Mouse (Mus musculus): ENCODE results near the gene Sp4. TPM values are rescaled to one million over a fixed set of nuclear protein-coding genes. Genes with fewer than 3 reads are reported as not detected.

Sp4 gene
- polyA plus RNA-seq, 1 experiment from 2014 or later, result 16.8 TPM

GRCm38 (mm10) chr12:118221182-118221581, 80.1 kb downstream of the Sp4 start:
- Histone ChIP-seq H3K9ac (ENCODE audit: low read depth, low read length) (no peak overlapping the region), H3K4me3 (ENCODE audit: low read depth, low read length) (no peak overlapping the region), H3K9me3 (ENCODE audit: control insufficient read depth, low read length) (no peaks in the 10 kb centered on the region), H3K4me2 (replicated peaks; ENCODE audit: low read depth, low read length) (no peak overlapping the region), H3K27ac (ENCODE audit: low read depth, low read length) (no peak overlapping the region), H3K36me3 (ENCODE audit: control insufficient read depth, insufficient read depth, low read length) (no peaks in the 10 kb centered on the region), H3K4me1 (replicated peaks; ENCODE audit: control insufficient read depth, insufficient read depth, low read length) (no peaks in the 10 kb centered on the region), H3K27me3 (ENCODE audit: control insufficient read depth, insufficient read depth, low read length) (no peaks in the 10 kb centered on the region)
- no peak for ATAC-seq (ENCODE audit: low FRiP score)
- WGBS, result 65% methylated on average over 3 of the region's 3 CpGs
- DNase-seq (ENCODE audit: low spot score), result no peak

DNA sequence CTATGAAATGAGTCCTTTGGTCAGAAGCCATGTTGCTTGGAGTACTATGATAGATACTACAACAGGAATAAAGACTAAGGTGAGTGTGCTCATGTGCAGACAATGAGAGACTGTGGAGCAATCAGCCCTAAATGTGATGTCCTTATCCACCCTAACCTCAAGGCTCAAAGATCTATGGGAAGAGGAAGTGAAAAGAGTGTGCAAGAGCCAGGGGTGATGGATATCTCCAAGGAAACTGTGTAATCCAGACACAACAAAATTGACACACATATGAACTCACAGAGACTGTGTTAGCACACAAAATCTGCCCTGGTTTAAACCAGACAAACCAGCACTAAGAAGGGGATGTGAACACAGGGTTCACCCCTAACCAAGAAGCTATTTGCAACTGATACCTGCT, 81.2 kb downstream of the Sp4 start:
- no peaks in the 10 kb centered on the region for H3K36me3 ChIP-seq (ENCODE audit: control insufficient read depth, insufficient read depth, low read length)
- no peaks in the 10 kb centered on the region for H3K9me3 ChIP-seq (ENCODE audit: control insufficient read depth, low read length)
- DNase-seq (ENCODE audit: low spot score) (no peak), ATAC-seq (ENCODE audit: low FRiP score) (no peak)
- H3K27ac ChIP-seq (ENCODE audit: low read depth, low read length), result no peak overlapping the region
- no peaks in the 10 kb centered on the region for H3K4me1 ChIP-seq (replicated peaks; ENCODE audit: control insufficient read depth, insufficient read depth, low read length)
- no peak overlapping the region for H3K4me3 ChIP-seq (ENCODE audit: low read depth, low read length)
- H3K27me3 ChIP-seq (ENCODE audit: control insufficient read depth, insufficient read depth, low read length), result no peaks in the 10 kb centered on the region
- no peak overlapping the region for H3K4me2 ChIP-seq (replicated peaks; ENCODE audit: low read depth, low read length)
- H3K9ac ChIP-seq (ENCODE audit: low read depth, low read length), result no peak overlapping the region

DNA sequence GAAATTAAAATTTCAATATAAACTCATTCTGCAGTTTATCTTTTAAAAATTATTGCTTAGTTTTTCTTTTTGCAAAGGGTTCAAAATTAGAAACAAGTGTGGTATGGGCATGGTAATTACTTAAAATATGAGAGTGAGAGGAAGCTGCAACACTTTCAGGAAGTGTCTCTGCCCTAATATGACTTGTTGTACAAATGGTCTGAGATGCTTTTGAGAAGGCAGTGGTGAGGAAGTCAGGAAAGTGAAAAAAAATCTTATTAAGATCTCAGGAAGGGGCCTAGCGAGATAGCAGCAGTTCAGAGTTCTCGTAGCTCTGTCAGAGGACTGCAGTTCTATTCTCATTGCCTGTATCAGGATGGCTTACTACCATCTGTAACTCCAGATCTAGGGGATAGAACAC, 89.1 kb downstream of the Sp4 start:
- Histone ChIP-seq H3K4me3 (ENCODE audit: low read depth, low read length) (no peak overlapping the region), H3K4me1 (replicated peaks; ENCODE audit: control insufficient read depth, insufficient read depth, low read length) (no peaks in the 10 kb centered on the region), H3K4me2 (replicated peaks; ENCODE audit: low read depth, low read length) (no peak overlapping the region), H3K27me3 (ENCODE audit: control insufficient read depth, insufficient read depth, low read length) (no peaks in the 10 kb centered on the region), H3K36me3 (ENCODE audit: control insufficient read depth, insufficient read depth, low read length) (no peaks in the 10 kb centered on the region), H3K27ac (ENCODE audit: low read depth, low read length) (no peak overlapping the region), H3K9me3 (ENCODE audit: control insufficient read depth, low read length) (no peaks in the 10 kb centered on the region), H3K9ac (ENCODE audit: low read depth, low read length) (no peak overlapping the region)
- no peak for ATAC-seq (ENCODE audit: low FRiP score)
- DNase-seq (ENCODE audit: low spot score), result no peak
- 86% methylated on average over 2 of the region's 2 CpGs for WGBS

GRCm38 (mm10) chr12:118198386-118199093, 102.7 kb downstream of the Sp4 start, which contains the start of gene Dnah11:
Gene Dnah11 (minus strand): TSS chr12:118199043.
- Histone ChIP-seq H3K36me3 (ENCODE audit: control insufficient read depth, insufficient read depth, low read length) (no peaks in the 10 kb centered on the region), H3K4me1 (replicated peaks; ENCODE audit: control insufficient read depth, insufficient read depth, low read length) (no peaks in the 10 kb centered on the region), H3K9me3 (ENCODE audit: control insufficient read depth, low read length) (no peaks in the 10 kb centered on the region), H3K4me3 (ENCODE audit: low read depth, low read length) (peak within 1 kb of the TSS; percentile 44), H3K9ac (ENCODE audit: low read depth, low read length) (peak within 1 kb of the TSS; percentile 31; the same call in 1 of the 2 replicates), H3K27ac (ENCODE audit: low read depth, low read length) (no peak within 1 kb of the TSS), H3K27me3 (ENCODE audit: control insufficient read depth, insufficient read depth, low read length) (peaks cover 32% of the 10 kb centered on the region), H3K4me2 (replicated peaks; ENCODE audit: low read depth, low read length) (peak within 1 kb of the TSS; percentile 96)
- peak; percentile 99 for ATAC-seq (ENCODE audit: low FRiP score)
- DNase-seq (ENCODE audit: low spot score), result peak; percentile 85
- under 1% methylated on average over 47 of the region's 47 CpGs for WGBS

DNA sequence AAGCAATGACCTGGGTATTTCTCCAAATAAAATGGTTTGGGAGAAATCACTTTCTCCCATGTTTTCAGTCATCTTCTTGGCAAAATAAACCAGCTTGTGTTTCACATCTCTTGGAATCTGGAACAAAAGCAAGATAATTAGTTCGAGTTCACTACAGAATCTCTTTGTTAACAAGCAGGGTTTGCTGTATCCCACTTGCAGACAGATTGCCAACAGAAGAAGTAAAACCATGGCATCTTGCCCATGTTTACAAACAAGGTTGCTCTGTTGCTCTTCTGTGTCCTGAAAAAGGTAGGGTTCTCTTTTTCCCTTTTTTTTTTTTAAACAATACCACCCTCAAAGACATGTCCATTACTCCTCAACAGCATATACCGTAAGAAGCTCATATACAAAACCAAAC, 104.7 kb downstream of the Sp4 start:
- H3K36me3 ChIP-seq (ENCODE audit: control insufficient read depth, insufficient read depth, low read length), result no peaks in the 10 kb centered on the region
- no peak overlapping the region for H3K4me3 ChIP-seq (ENCODE audit: low read depth, low read length)
- no peak for DNase-seq (ENCODE audit: low spot score)
- no peaks in the 10 kb centered on the region for H3K4me1 ChIP-seq (replicated peaks; ENCODE audit: control insufficient read depth, insufficient read depth, low read length)
- no peak for ATAC-seq (ENCODE audit: low FRiP score)
- no peak overlapping the region for H3K4me2 ChIP-seq (replicated peaks; ENCODE audit: low read depth, low read length)
- H3K9me3 ChIP-seq (ENCODE audit: control insufficient read depth, low read length), result no peaks in the 10 kb centered on the region
- peaks cover 34% of the 10 kb centered on the region for H3K27me3 ChIP-seq (ENCODE audit: control insufficient read depth, insufficient read depth, low read length)
- no peak overlapping the region for H3K9ac ChIP-seq (ENCODE audit: low read depth, low read length)
- 72% methylated on average over 2 of the region's 2 CpGs for WGBS
- H3K27ac ChIP-seq (ENCODE audit: low read depth, low read length), result no peak overlapping the region

GRCm38 (mm10) chr12:118189535-118189934, 111.7 kb downstream of the Sp4 start:
- Histone ChIP-seq H3K27me3 (ENCODE audit: control insufficient read depth, insufficient read depth, low read length) (peaks cover 2% of the 10 kb centered on the region; the same call in 1 of the 2 replicates), H3K4me3 (ENCODE audit: low read depth, low read length) (no peak overlapping the region), H3K27ac (ENCODE audit: low read depth, low read length) (no peak overlapping the region), H3K4me1 (replicated peaks; ENCODE audit: control insufficient read depth, insufficient read depth, low read length) (no peaks in the 10 kb centered on the region), H3K4me2 (replicated peaks; ENCODE audit: low read depth, low read length) (no peak overlapping the region), H3K9me3 (ENCODE audit: control insufficient read depth, low read length) (no peaks in the 10 kb centered on the region), H3K9ac (ENCODE audit: low read depth, low read length) (no peak overlapping the region), H3K36me3 (ENCODE audit: control insufficient read depth, insufficient read depth, low read length) (no peaks in the 10 kb centered on the region)
- no peak for DNase-seq (ENCODE audit: low spot score)
- 61% methylated on average over 3 of the region's 3 CpGs for WGBS
- ATAC-seq (ENCODE audit: low FRiP score), result no peak

- Histone ChIP-seq H3K9me3 (ENCODE audit: control insufficient read depth, low read length) (no peaks in the 10 kb centered on the region), H3K4me1 (replicated peaks; ENCODE audit: control insufficient read depth, insufficient read depth, low read length) (no peaks in the 10 kb centered on the region), H3K27ac (ENCODE audit: low read depth, low read length) (no peak overlapping the region), H3K4me2 (replicated peaks; ENCODE audit: low read depth, low read length) (no peak overlapping the region), H3K4me3 (ENCODE audit: low read depth, low read length) (no peak overlapping the region), H3K27me3 (ENCODE audit: control insufficient read depth, insufficient read depth, low read length) (no peaks in the 10 kb centered on the region; the same call in 1 of the 2 replicates), H3K9ac (ENCODE audit: low read depth, low read length) (no peak overlapping the region), H3K36me3 (ENCODE audit: control insufficient read depth, insufficient read depth, low read length) (no peaks in the 10 kb centered on the region)
- 44% methylated on average over 2 of the region's 2 CpGs for WGBS
- no peak for DNase-seq (ENCODE audit: low spot score)
- ATAC-seq (ENCODE audit: low FRiP score), result no peak
These were observed 113.6 kb downstream of the Sp4 start for GRCm38 (mm10) chr12:118187663-118188062.

DNA sequence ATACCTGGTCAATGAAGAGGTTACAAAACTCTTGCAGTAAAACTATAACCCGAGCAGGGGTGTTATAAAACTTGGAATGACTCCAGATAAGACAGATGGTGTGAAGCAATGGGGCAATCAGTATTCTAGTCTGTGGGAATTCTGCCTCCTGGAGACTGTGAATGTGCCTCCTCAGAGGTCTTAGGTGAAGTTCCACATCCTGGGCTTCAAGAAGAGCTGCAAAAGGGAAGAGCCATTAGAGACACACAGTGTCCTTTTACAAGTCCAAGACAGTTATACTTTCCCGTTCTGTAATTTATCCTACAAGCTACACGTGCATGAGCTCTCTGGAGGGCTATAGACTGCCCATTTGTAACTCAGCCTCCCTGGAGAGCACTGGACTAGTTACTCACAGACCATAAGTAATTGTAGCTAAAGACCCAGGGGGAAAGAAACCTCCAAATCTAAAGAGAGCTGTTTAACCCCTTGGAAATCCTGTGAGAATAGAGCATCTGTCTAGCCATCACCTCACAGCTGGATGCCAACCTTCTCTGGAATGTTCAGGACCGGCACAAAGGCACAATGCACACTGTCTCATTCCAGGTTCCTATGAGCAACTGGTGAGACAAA, 114.3 kb downstream of the Sp4 start:
- no peak overlapping the region for H3K9ac ChIP-seq (ENCODE audit: low read depth, low read length)
- 12% methylated on average over 4 of the region's 4 CpGs for WGBS
- H3K27me3 ChIP-seq (ENCODE audit: control insufficient read depth, insufficient read depth, low read length), result no peaks in the 10 kb centered on the region; the same call in 1 of the 2 replicates
- H3K4me1 ChIP-seq (replicated peaks; ENCODE audit: control insufficient read depth, insufficient read depth, low read length), result no peaks in the 10 kb centered on the region
- H3K9me3 ChIP-seq (ENCODE audit: control insufficient read depth, low read length), result no peaks in the 10 kb centered on the region
- DNase-seq (ENCODE audit: low spot score), result peak; percentile 41
- no peak overlapping the region for H3K4me2 ChIP-seq (replicated peaks; ENCODE audit: low read depth, low read length)
- no peaks in the 10 kb centered on the region for H3K36me3 ChIP-seq (ENCODE audit: control insufficient read depth, insufficient read depth, low read length)
- H3K27ac ChIP-seq (ENCODE audit: low read depth, low read length), result no peak overlapping the region
- ATAC-seq (ENCODE audit: low FRiP score), result peak; percentile 60
- no peak overlapping the region for H3K4me3 ChIP-seq (ENCODE audit: low read depth, low read length)
